ENCODE assay signal across 8 mouse cellular contexts in genomic region chr4:136143193-136143976, GRCm38 (mm10). TPM values are rescaled to one million over a fixed set of nuclear protein-coding genes. Genes with fewer than 3 reads are reported as not detected.
DNase-seq lines count a peak whose midpoint lies in the region; ATAC-seq and TF ChIP-seq lines count a peak whose summit lies in the region.

Gene Id3 (plus strand): TSS chr4:136143497.

- H3K27me3 ChIP-seq in embryonic facial prominence, embryonic 13.5 days, result no peaks in the 10 kb centered on the region
- peaks cover 10% of the 10 kb centered on the region; the same call in 1 of the 2 replicates for H3K27me3 ChIP-seq in heart, embryonic 10.5 days (ENCODE audit: insufficient read depth, poor library complexity, severe bottlenecking)
- H3K27me3 ChIP-seq in kidney, embryonic 15.5 days, result no peaks in the 10 kb centered on the region
- H3K27me3 ChIP-seq in liver, embryonic 11.5 days (replicated peaks; ENCODE audit: control insufficient read depth, insufficient read depth, low read length), result peaks cover 80% of the 10 kb centered on the region
- H3K27me3 ChIP-seq in myocyte (ENCODE audit: control insufficient read depth, insufficient read depth, insufficient read length), result no peaks in the 10 kb centered on the region
- H3K27me3 ChIP-seq in splenic B cell, adult 2 months (ENCODE audit: control insufficient read depth, insufficient read depth, low read length, poor library complexity, severe bottlenecking), result no peaks in the 10 kb centered on the region

- H3K36me3 ChIP-seq in embryonic facial prominence, embryonic 13.5 days, result no peaks in the 10 kb centered on the region
- H3K36me3 ChIP-seq in heart, embryonic 10.5 days, result peaks cover 7% of the 10 kb centered on the region; the same call in 1 of the 2 replicates
- 0 out of 2 replicates have a peak, but pooled peaks cover 7% of the 10 kb centered on the region for H3K36me3 ChIP-seq in kidney, embryonic 15.5 days
- no peaks in the 10 kb centered on the region for H3K36me3 ChIP-seq in liver, embryonic 11.5 days (ENCODE audit: control insufficient read depth, insufficient read depth, low read length)
- H3K36me3 ChIP-seq in myocyte (ENCODE audit: control insufficient read depth, insufficient read depth), result no peaks in the 10 kb centered on the region
- peaks cover 8% of the 10 kb centered on the region; the same call in 1 of the 2 replicates for H3K36me3 ChIP-seq in splenic B cell, adult 2 months (ENCODE audit: control insufficient read depth, insufficient read depth, low read length, poor library complexity, severe bottlenecking)

- peak within 1 kb of the TSS; percentile 35 for H3ac ChIP-seq in myocyte (ENCODE audit: control insufficient read depth, insufficient read length)

- H3K9me3 ChIP-seq in embryonic facial prominence, embryonic 13.5 days, result no peaks in the 10 kb centered on the region
- no peaks in the 10 kb centered on the region for H3K9me3 ChIP-seq in heart, embryonic 10.5 days
- H3K9me3 ChIP-seq in kidney, embryonic 15.5 days (replicated peaks), result no peaks in the 10 kb centered on the region
- no peaks in the 10 kb centered on the region for H3K9me3 ChIP-seq in liver, embryonic 11.5 days (ENCODE audit: control insufficient read depth, low read length)

- peak within 1 kb of the TSS; percentile 78 for H3K4me2 ChIP-seq in embryonic facial prominence, embryonic 13.5 days
- H3K4me2 ChIP-seq in kidney, embryonic 15.5 days, result peak within 1 kb of the TSS; percentile 73
- peak within 1 kb of the TSS; percentile 74 for H3K4me2 ChIP-seq in liver, embryonic 11.5 days
- peak within 1 kb of the TSS; percentile 99 for H3K4me2 ChIP-seq in myocyte (ENCODE audit: low read depth)

- TF ChIP-seq POLR2A in myocyte (IDR thresholded peaks at IDR 0.05; ENCODE audit: insufficient read length, low read depth), result peak; percentile 91

- H3K27ac ChIP-seq in embryonic facial prominence, embryonic 13.5 days, result peak within 1 kb of the TSS; percentile 99
- H3K27ac ChIP-seq in heart, embryonic 10.5 days, result peak within 1 kb of the TSS; percentile 95
- H3K27ac ChIP-seq in kidney, embryonic 15.5 days, result peak within 1 kb of the TSS; percentile 100
- H3K27ac ChIP-seq in liver, embryonic 11.5 days (ENCODE audit: low read depth, low read length), result peak within 1 kb of the TSS; percentile 86

- DNase-seq in cerebellum, postnatal 36 days, result peak; percentile 34 to 39
- DNase-seq in cerebellum, adult 11 months, result no peak
- peak; percentile 99 for DNase-seq in heart, embryonic 10.5 days (ENCODE audit: low spot score)
- DNase-seq in liver, embryonic 11.5 days (ENCODE audit: low spot score), result peak; percentile 92
- DNase-seq in splenic B cell, adult 2 months (ENCODE audit: low read depth, low spot score), result peak; percentile 96

- WGBS in embryonic facial prominence, embryonic 13.5 days, result under 1% methylated on average over 39 of the region's 39 CpGs
- under 1% methylated on average over 39 of the region's 39 CpGs for WGBS in heart, embryonic 10.5 days
- under 1% methylated on average over 39 of the region's 39 CpGs for WGBS in kidney, embryonic 15.5 days
- under 1% methylated on average over 39 of the region's 39 CpGs for WGBS in liver, embryonic 11.5 days

- H3K79me2 ChIP-seq in myocyte (ENCODE audit: control insufficient read depth, insufficient read depth), result peaks cover 18% of the 10 kb centered on the region

- peak within 1 kb of the TSS; percentile 94 for H3K4me3 ChIP-seq in embryonic facial prominence, embryonic 13.5 days
- peak within 1 kb of the TSS; percentile 85 for H3K4me3 ChIP-seq in heart, embryonic 10.5 days
- peak within 1 kb of the TSS; percentile 94 for H3K4me3 ChIP-seq in kidney, embryonic 15.5 days (replicated peaks)
- peak within 1 kb of the TSS; percentile 61 for H3K4me3 ChIP-seq in liver, embryonic 11.5 days (ENCODE audit: low read depth, low read length)
- H3K4me3 ChIP-seq in myocyte, result peak within 1 kb of the TSS; percentile 44

- peak within 1 kb of the TSS; percentile 99 for H3K9ac ChIP-seq in embryonic facial prominence, embryonic 13.5 days
- peak within 1 kb of the TSS; percentile 97 for H3K9ac ChIP-seq in kidney, embryonic 15.5 days
- H3K9ac ChIP-seq in liver, embryonic 11.5 days (ENCODE audit: low read depth, low read length), result peak within 1 kb of the TSS; percentile 76

- ATAC-seq in embryonic facial prominence, embryonic 13.5 days (ENCODE audit: insufficient number of reproducible peaks, insufficient read depth, low FRiP score, low TSS enrichment, low read depth), result peak; percentile 85
- peak; percentile 85 for ATAC-seq in kidney, embryonic 15.5 days (replicated peaks; ENCODE audit: low FRiP score)
- ATAC-seq in liver, embryonic 11.5 days (replicated peaks; ENCODE audit: low FRiP score), result peak; percentile 81

- peaks cover 70% of the 10 kb centered on the region for H3K4me1 ChIP-seq in embryonic facial prominence, embryonic 13.5 days
- peaks cover 82% of the 10 kb centered on the region for H3K4me1 ChIP-seq in heart, embryonic 10.5 days
- peaks cover 77% of the 10 kb centered on the region for H3K4me1 ChIP-seq in kidney, embryonic 15.5 days
- H3K4me1 ChIP-seq in liver, embryonic 11.5 days (replicated peaks; ENCODE audit: control insufficient read depth, insufficient read depth, low read length), result peaks cover 55% of the 10 kb centered on the region

TF ChIP-seq in myocyte, 11 proteins besides CTCF, POLR2A, EP300 and RAD21:
- TF ChIP-seq POLR2AphosphoS2 (IDR thresholded peaks at IDR 0.05; ENCODE audit: insufficient read length, low read depth) (peak; percentile 78), MAX (IDR thresholded peaks at IDR 0.05; ENCODE audit: low read depth) (no peak), SRF (IDR thresholded peaks at IDR 0.05; ENCODE audit: control insufficient read depth, insufficient read length, low read depth) (peak; percentile 5), MYOG (IDR thresholded peaks at IDR 0.05; ENCODE audit: control insufficient read depth in 1 of 3, insufficient read depth in 1 of 3, insufficient read length in 2 of 3, low read depth in 2 of 3) (peak in 1 of 3 experiments; percentile 6), CEBPB (IDR thresholded peaks at IDR 0.05; ENCODE audit: insufficient read depth, poor library complexity, severe bottlenecking) (no peak), REST (IDR thresholded peaks at IDR 0.05; ENCODE audit: insufficient read depth, insufficient read length) (peak; percentile 28), TCF3 (IDR thresholded peaks at IDR 0.05; ENCODE audit: insufficient read length, low read depth) (no peak), USF1 (IDR thresholded peaks at IDR 0.05; ENCODE audit: low read depth) (no peak), E2F4 (IDR thresholded peaks at IDR 0.05; ENCODE audit: insufficient read depth) (no peak), TCF12 (IDR thresholded peaks at IDR 0.05; ENCODE audit: insufficient read depth, poor library complexity, severe bottlenecking) (no peak), MYOD1 (IDR thresholded peaks at IDR 0.05; ENCODE audit: control insufficient read depth in 1 of 3, insufficient read length in 2 of 3, low read depth in 2 of 3) (peak in 1 of 3 experiments; percentile 6)

RNA-seq across cellular contexts. Expression of gene Id3, which starts in this region (rescaled TPM):
- polyA plus RNA-seq in embryonic facial prominence, embryonic 13.5 days (2015; fragmentation: Nextera tagmentation; extraction: Ambion mirVana), result 540 and 613 TPM in 2 replicates
- polyA plus RNA-seq in heart, embryonic 10.5 days (2016; fragmentation: Nextera tagmentation; extraction: Ambion mirVana), result 324 and 492 TPM in 2 replicates
- polyA plus RNA-seq in kidney, embryonic 15.5 days (2015; fragmentation: Nextera tagmentation; extraction: Ambion mirVana), result 862 and 905 TPM in 2 replicates
- 191 and 200 TPM in 2 replicates for polyA plus RNA-seq in liver, embryonic 11.5 days (2014; fragmentation: Nextera tagmentation; extraction: Ambion mirVana)
- polyA plus RNA-seq in myocyte (2012; fragmentation: generic; extraction: Trizol), result 15.2 TPM

Comparison
In these comparisons a context has a peak if more than half of its experiments do, and no peak if none do; other contexts are left out.
1. RNA of gene Id3 (polyA plus RNA-seq): 862 to 905 TPM in kidney, embryonic 15.5 days, 540 to 613 TPM in embryonic facial prominence, embryonic 13.5 days, 324 to 492 TPM in heart, embryonic 10.5 days and 191 to 200 TPM in liver, embryonic 11.5 days; 15.2 TPM in myocyte (single experiment); every median in the first group is over 10 times any median in the second.
2. H3K4me3 ChIP-seq: peak in every context shown above with its lines; median percentile 94 in embryonic facial prominence, embryonic 13.5 days; 94 in kidney, embryonic 15.5 days; 85 in heart, embryonic 10.5 days; 61 in liver, embryonic 11.5 days; 44 in myocyte.
3. Peak in every context shown above with its lines, with median percentiles within 50 percentile points of each other: ATAC-seq, H3K27ac ChIP-seq, H3K4me2 ChIP-seq and H3K9ac ChIP-seq.